Mouse (Mus musculus): ENCODE data around the gene Arl3. TPM values are rescaled to one million over a fixed set of nuclear protein-coding genes. Genes with fewer than 3 reads are reported as not detected.

Arl3 gene
- polyA plus RNA-seq, 1 experiment from 2014 or later: 101 TPM

- Histone ChIP-seq H3K4me1 (ENCODE audit: control insufficient read depth, insufficient read depth, low read length) (peaks cover 61% of the 10 kb centered on the region), H3K9ac (ENCODE audit: low read length) (peak overlapping the region; percentile 74)
- 14% methylated on average over 16 of the region's 16 CpGs for WGBS
Observed at GRCm38 (mm10) chr19:46531071-46532030, 41.6 kb downstream of the Arl3 start.

GRCm38 (mm10) chr19:46530449-46530990, 42.5 kb downstream of the Arl3 start:
- Histone ChIP-seq H3K36me3 (ENCODE audit: control insufficient read depth, insufficient read depth) (no peaks in the 10 kb centered on the region), H3K27me3 (ENCODE audit: control insufficient read depth, insufficient read depth, low read length) (no peaks in the 10 kb centered on the region), H3K27ac (ENCODE audit: low read length) (peak overlapping the region; percentile 98), H3K4me3 (ENCODE audit: low read length) (no peak overlapping the region), H3K4me1 (ENCODE audit: control insufficient read depth, insufficient read depth, low read length) (peaks cover 69% of the 10 kb centered on the region), H3K4me2 (ENCODE audit: low read depth, low read length) (peak overlapping the region; percentile 32; the same call in 1 of the 2 replicates), H3K9ac (ENCODE audit: low read length) (peak overlapping the region; percentile 74), H3K9me3 (replicated peaks; ENCODE audit: control insufficient read depth, low read length) (no peaks in the 10 kb centered on the region)
- WGBS: 22% methylated on average over 8 of the region's 8 CpGs
- ATAC-seq (replicated peaks; ENCODE audit: extremely low read depth, insufficient read depth, low FRiP score): no peak

More at GRCm38 (mm10) chr19:46531071-46532030, 41.6 kb downstream of the Arl3 start:
- peak overlapping the region; percentile 32; the same call in 1 of the 2 replicates for H3K4me2 ChIP-seq (ENCODE audit: low read depth, low read length)
- ATAC-seq (replicated peaks; ENCODE audit: extremely low read depth, insufficient read depth, low FRiP score): no peak
- no peaks in the 10 kb centered on the region for H3K9me3 ChIP-seq (replicated peaks; ENCODE audit: control insufficient read depth, low read length)
- peak overlapping the region; percentile 98 for H3K27ac ChIP-seq (ENCODE audit: low read length)
- no peaks in the 10 kb centered on the region for H3K36me3 ChIP-seq (ENCODE audit: control insufficient read depth, insufficient read depth)
- H3K4me3 ChIP-seq (ENCODE audit: low read length): no peak overlapping the region
- H3K27me3 ChIP-seq (ENCODE audit: control insufficient read depth, insufficient read depth, low read length): no peaks in the 10 kb centered on the region

- H3K4me2 ChIP-seq (ENCODE audit: low read depth, low read length): peak overlapping the region; percentile 73
- H3K36me3 ChIP-seq (ENCODE audit: control insufficient read depth, insufficient read depth): no peaks in the 10 kb centered on the region
- 27% methylated on average over 13 of the region's 13 CpGs for WGBS
- H3K9me3 ChIP-seq (replicated peaks; ENCODE audit: control insufficient read depth, low read length): no peaks in the 10 kb centered on the region
- peak overlapping the region; percentile 74 for H3K9ac ChIP-seq (ENCODE audit: low read length)
- H3K27ac ChIP-seq (ENCODE audit: low read length): peak overlapping the region; percentile 98
- no peak overlapping the region for H3K4me3 ChIP-seq (ENCODE audit: low read length)
- ATAC-seq (replicated peaks; ENCODE audit: extremely low read depth, insufficient read depth, low FRiP score): no peak
- peaks cover 76% of the 10 kb centered on the region for H3K4me1 ChIP-seq (ENCODE audit: control insufficient read depth, insufficient read depth, low read length)
- H3K27me3 ChIP-seq (ENCODE audit: control insufficient read depth, insufficient read depth, low read length): no peaks in the 10 kb centered on the region
Observed at GRCm38 (mm10) chr19:46529601-46530448, 43.2 kb downstream of the Arl3 start.

- Histone ChIP-seq H3K4me2 (ENCODE audit: low read depth, low read length) (peak overlapping the region; percentile 73), H3K27ac (ENCODE audit: low read length) (peak overlapping the region; percentile 98), H3K4me3 (ENCODE audit: low read length) (peak overlapping the region; percentile 40), H3K9me3 (replicated peaks; ENCODE audit: control insufficient read depth, low read length) (no peaks in the 10 kb centered on the region), H3K4me1 (ENCODE audit: control insufficient read depth, insufficient read depth, low read length) (peaks cover 87% of the 10 kb centered on the region), H3K9ac (ENCODE audit: low read length) (peak overlapping the region; percentile 74), H3K36me3 (ENCODE audit: control insufficient read depth, insufficient read depth) (no peaks in the 10 kb centered on the region), H3K27me3 (ENCODE audit: control insufficient read depth, insufficient read depth, low read length) (no peaks in the 10 kb centered on the region)
- WGBS: 1% methylated on average over 20 of the region's 20 CpGs
- peak; percentile 68 for ATAC-seq (replicated peaks; ENCODE audit: extremely low read depth, insufficient read depth, low FRiP score)
Observed at GRCm38 (mm10) chr19:46528529-46529213, 44.3 kb downstream of the Arl3 start.

- Histone ChIP-seq H3K27me3 (ENCODE audit: control insufficient read depth, insufficient read depth, low read length) (no peaks in the 10 kb centered on the region), H3K4me3 (ENCODE audit: low read length) (peak overlapping the region; percentile 40), H3K36me3 (ENCODE audit: control insufficient read depth, insufficient read depth) (no peaks in the 10 kb centered on the region), H3K9ac (ENCODE audit: low read length) (peak overlapping the region; percentile 74), H3K4me2 (ENCODE audit: low read depth, low read length) (peak overlapping the region; percentile 73), H3K4me1 (ENCODE audit: control insufficient read depth, insufficient read depth, low read length) (peaks cover 91% of the 10 kb centered on the region), H3K9me3 (replicated peaks; ENCODE audit: control insufficient read depth, low read length) (no peaks in the 10 kb centered on the region), H3K27ac (ENCODE audit: low read length) (peak overlapping the region; percentile 98)
- no peak for ATAC-seq (replicated peaks; ENCODE audit: extremely low read depth, insufficient read depth, low FRiP score)
- WGBS: 22% methylated on average over 17 of the region's 17 CpGs
Observed at GRCm38 (mm10) chr19:46527632-46528528, 45.1 kb downstream of the Arl3 start.

GRCm38 (mm10) chr19:46525691-46526631, 47.0 kb downstream of the Arl3 start:
- H3K4me1 ChIP-seq (ENCODE audit: control insufficient read depth, insufficient read depth, low read length): peaks cover 82% of the 10 kb centered on the region
- H3K36me3 ChIP-seq (ENCODE audit: control insufficient read depth, insufficient read depth): no peaks in the 10 kb centered on the region
- no peak overlapping the region for H3K4me2 ChIP-seq (ENCODE audit: low read depth, low read length)
- 0 out of 2 replicates have a peak overlapping the region, but pooled peaks have one; percentile 1 for H3K9ac ChIP-seq (ENCODE audit: low read length)
- no peak overlapping the region for H3K4me3 ChIP-seq (ENCODE audit: low read length)
- ATAC-seq (replicated peaks; ENCODE audit: extremely low read depth, insufficient read depth, low FRiP score): no peak
- no peaks in the 10 kb centered on the region for H3K9me3 ChIP-seq (replicated peaks; ENCODE audit: control insufficient read depth, low read length)
- H3K27me3 ChIP-seq (ENCODE audit: control insufficient read depth, insufficient read depth, low read length): no peaks in the 10 kb centered on the region
- H3K27ac ChIP-seq (ENCODE audit: low read length): peak overlapping the region; percentile 41; the same call in 1 of the 2 replicates
- WGBS: 59% methylated on average over 10 of the region's 10 CpGs

- Histone ChIP-seq H3K27me3 (ENCODE audit: control insufficient read depth, insufficient read depth, low read length) (no peaks in the 10 kb centered on the region), H3K9me3 (replicated peaks; ENCODE audit: control insufficient read depth, low read length) (no peaks in the 10 kb centered on the region), H3K4me3 (ENCODE audit: low read length) (no peak overlapping the region), H3K4me1 (ENCODE audit: control insufficient read depth, insufficient read depth, low read length) (peaks cover 70% of the 10 kb centered on the region), H3K9ac (ENCODE audit: low read length) (peak overlapping the region; percentile 52; the same call in 1 of the 2 replicates), H3K27ac (ENCODE audit: low read length) (peak overlapping the region; percentile 79), H3K36me3 (ENCODE audit: control insufficient read depth, insufficient read depth) (no peaks in the 10 kb centered on the region), H3K4me2 (ENCODE audit: low read depth, low read length) (peak overlapping the region; percentile 61)
- WGBS: 32% methylated on average over 14 of the region's 14 CpGs
- ATAC-seq (replicated peaks; ENCODE audit: extremely low read depth, insufficient read depth, low FRiP score): peak; percentile 19
Observed at GRCm38 (mm10) chr19:46524601-46525321, 48.2 kb downstream of the Arl3 start.
